Mouse (Mus musculus) olfactory bulb, adult 2 months (tissue): ENCODE data around the gene Zfp738. TPM values are rescaled to one million over a fixed set of nuclear protein-coding genes. Genes with fewer than 3 reads are reported as not detected.
A peak's percentile ranks its signal among the peaks of the same experiment; 100 is the strongest.

ENCODE experiments used
- H3K27ac ChIP-seq: fragments of 200-500 bp; 2 replicates; pipeline ENCODE4 v1.5.1; 2012; ENCODE audit warnings: low read depth, low read length; ENCODE audit not compliant: insufficient read depth
- H3K4me1 ChIP-seq: fragments of 200-500 bp; 2 replicates; pipeline ENCODE4 v1.6.1; 2012; ENCODE audit warnings: low read length; ENCODE audit not compliant: control insufficient read depth, insufficient read depth
- H3K4me3 ChIP-seq: fragments of 200-500 bp; 2 replicates; pipeline ENCODE4 v1.5.1; 2012; ENCODE audit warnings: mild to moderate bottlenecking, low read depth, low read length, moderate library complexity; ENCODE audit not compliant: insufficient read depth
- CTCF ChIP-seq: fragments of 200-500 bp; IDR thresholded peaks from 2 replicates; pipeline ENCODE4 v1.5.1; 2012; ENCODE audit warnings: low read depth, mild to moderate bottlenecking, low read length, moderate library complexity; ENCODE audit not compliant: insufficient read depth
- POLR2A ChIP-seq: fragments of 200-500 bp; IDR thresholded peaks from 2 replicates; pipeline ENCODE4 v1.6.1; 2012; ENCODE audit warnings: mild to moderate bottlenecking, low read depth, low read length, moderate library complexity; ENCODE audit not compliant: insufficient read depth
- WGBS: fragments of 180-500 bp; shearing (Covaris S2); methylation state at CpG from one replicate; pipeline ENCODE4 v1.1.7; 2018; 5-methylcytosine and 5-hydroxymethylcytosine counted together
- polyA plus RNA-seq: library from polyadenylated mRNA; stranded (reverse); fragments of >200 nt; gene quantifications from 2 replicates; pipeline ENCODE4 v1.2.4, GENCODE M21; 2012; ENCODE audit warnings: low replicate concordance; ENCODE audit not compliant: missing spikeins, insufficient read depth, insufficient read length

Zfp738 gene
- polyA plus RNA-seq, 1 experiment = not detected

DNA sequence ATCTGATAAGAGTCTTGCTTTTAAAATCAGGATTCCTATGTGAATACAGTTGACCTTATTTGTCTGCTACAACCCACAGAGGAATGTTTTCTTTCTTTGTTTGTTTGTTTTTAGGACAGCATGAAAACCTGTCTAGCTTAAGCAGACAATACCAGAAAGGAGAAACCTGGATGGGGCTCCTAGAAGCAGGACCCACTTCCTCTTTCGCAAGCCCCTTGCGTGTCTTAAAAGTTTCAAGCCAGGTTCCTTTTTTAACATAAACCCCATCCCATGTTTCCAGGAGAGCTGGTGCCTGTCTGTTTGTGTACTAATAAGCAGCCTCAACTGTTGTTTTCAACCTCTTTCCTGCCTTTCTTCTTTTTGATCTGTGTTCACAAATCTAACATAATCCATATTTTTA, 12.0 kb downstream of the Zfp738 start:
- no peak for TF ChIP-seq CTCF
- TF ChIP-seq POLR2A = no peak
- Histone ChIP-seq H3K27ac (no peak overlapping the region), H3K4me3 (no peak overlapping the region), H3K4me1 (no peaks in the 10 kb centered on the region)
- 93% methylated on average over 2 of the region's 2 CpGs for WGBS

DNA sequence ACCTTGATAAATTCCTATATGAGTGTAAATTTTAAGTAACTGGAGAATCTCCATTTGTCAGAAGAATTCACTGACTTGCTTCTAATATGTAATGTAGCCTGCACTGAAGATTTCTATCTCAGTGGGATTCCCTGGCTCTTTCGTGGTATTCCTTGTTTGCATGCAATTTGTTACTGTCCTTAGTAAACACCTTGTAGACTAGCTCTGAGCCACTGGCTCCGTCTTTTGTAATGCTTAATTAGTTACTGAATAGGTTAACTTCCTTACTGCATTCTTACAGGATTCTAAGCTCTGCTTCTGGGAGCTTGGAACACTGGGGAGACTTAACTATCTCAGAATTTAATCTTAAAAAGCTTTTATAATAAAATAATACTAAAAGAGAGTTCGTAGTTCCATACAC, 34.4 kb downstream of the Zfp738 start:
- Histone ChIP-seq H3K27ac (no peak overlapping the region), H3K4me3 (no peak overlapping the region), H3K4me1 (no peaks in the 10 kb centered on the region)
- no peak for TF ChIP-seq POLR2A
- no peak for TF ChIP-seq CTCF
- WGBS = 17% methylated on average over 3 of the region's 3 CpGs

DNA sequence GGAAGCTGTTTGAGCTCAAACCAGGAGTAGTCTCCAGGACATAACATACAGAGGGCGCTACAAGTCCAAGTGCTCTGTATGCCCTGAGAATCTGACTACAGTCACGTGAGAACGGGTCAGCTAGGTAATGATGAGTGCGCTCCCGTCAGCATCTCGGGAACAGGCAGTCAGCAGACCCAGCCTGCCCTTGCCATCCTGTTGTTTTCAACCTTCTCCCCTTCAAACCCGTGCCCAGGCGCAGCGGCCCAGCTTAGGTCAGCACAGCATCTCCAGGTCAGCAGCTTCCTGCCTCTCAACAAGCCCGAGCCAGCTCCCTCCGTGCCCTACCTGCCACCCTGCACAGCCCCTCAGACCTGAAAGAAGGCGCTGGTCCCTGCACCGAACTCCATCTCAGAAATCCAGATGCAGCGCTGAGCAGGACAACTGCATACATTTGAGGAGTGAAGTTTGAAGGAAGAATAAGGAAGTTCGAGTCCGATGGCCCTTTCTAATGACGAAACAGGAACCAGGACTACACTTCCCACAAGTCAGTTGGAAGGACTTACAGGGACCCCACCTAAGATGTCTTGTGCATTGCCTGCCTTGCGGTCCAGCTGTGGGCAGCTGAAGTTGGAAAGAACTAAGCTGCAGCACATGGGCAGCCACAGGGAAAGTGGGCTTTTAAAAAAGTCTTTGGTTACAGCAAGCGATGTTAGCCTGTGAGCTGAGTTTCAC, 49.4 kb downstream of the Zfp738 start, which contains the start of the genes Gm49345 and Zfp729a:
Gm49345 (minus strand) TSS at position 476 of the 714 bp plus-strand sequence.
Zfp729a (minus strand) TSS at position 498 of the 714 bp plus-strand sequence.
- Histone ChIP-seq H3K4me3 (peak within 1 kb of the TSS; percentile 94), H3K27ac (no peak within 1 kb of the TSS), H3K4me1 (no peaks in the 10 kb centered on the region)
- no peak for TF ChIP-seq POLR2A
- TF ChIP-seq CTCF = no peak
- WGBS = under 1% methylated on average over 19 of the region's 19 CpGs

DNA sequence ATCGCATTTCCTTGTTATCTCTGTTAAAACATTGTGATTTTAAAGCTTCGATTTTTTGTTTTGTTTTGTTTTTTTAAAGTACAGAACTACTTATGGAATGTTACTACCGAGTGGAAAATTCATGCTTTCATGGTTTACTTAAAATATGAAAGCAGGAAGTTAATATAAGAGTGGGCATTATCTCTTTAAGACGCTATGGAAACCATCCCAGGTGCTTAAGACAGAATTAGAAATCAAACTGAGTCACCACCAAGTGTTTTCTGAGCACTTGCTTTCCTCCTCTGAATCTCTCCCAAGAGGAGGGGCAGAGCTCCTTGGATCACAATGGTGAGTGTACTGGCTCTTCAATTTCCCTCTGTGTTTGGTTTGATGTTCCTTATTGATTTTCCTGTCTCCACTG, 76.8 kb downstream of the Zfp738 start:
- no peak overlapping the region for H3K4me3 ChIP-seq
- WGBS = 72% methylated on average over 4 of the region's 4 CpGs
- peaks cover 2% of the 10 kb centered on the region; the same call in 1 of the 2 replicates for H3K4me1 ChIP-seq
- TF ChIP-seq POLR2A (no peak), CTCF (no peak)
- H3K27ac ChIP-seq = no peak overlapping the region

DNA sequence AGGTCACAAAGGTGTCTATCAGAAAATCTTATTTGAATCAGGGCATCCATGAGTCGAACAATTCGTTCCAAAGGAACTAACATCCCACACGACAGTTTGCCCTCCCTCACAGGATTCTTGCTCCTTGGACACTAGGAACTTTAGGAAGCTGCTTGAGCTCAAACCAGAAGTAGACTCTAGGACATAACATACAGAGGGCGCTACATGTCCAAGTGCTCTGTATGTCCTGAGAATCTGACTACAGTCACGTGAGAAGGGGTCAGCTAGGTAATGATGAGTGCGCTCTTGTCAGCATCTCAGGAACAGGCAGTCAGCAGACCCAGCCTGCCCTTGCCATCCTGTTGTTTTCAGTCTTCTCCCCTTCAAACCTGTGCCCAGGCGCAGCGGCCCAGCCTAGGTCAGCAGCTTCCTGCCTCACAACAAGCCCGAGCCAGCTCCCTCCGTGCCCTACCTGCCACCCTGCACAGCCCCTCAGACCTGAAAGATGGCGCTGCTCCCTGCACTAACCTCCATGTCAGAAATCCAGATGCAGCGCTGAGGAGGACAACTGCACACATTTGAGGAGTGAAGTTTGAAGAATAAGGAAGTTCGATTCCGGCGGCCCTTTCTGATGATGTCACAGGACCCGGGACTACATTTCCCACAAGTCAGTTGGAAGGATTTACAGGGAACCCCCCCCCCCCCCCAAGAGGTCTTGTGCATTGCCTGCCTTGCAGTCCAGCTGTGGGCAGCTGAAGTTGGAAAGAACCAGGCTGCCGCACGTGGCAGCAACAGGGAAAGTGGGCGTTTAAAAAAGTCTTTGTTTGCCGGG, 77.6 kb downstream of the Zfp738 start, which contains the start of gene Zfp729b:
Zfp729b (minus strand) TSS at position 642 of the 811 bp plus-strand sequence.
- no peak for TF ChIP-seq POLR2A
- no peak for TF ChIP-seq CTCF
- 1% methylated on average over 20 of the region's 20 CpGs for WGBS
- Histone ChIP-seq H3K4me3 (peak within 1 kb of the TSS; percentile 88), H3K27ac (no peak within 1 kb of the TSS), H3K4me1 (peaks cover 2% of the 10 kb centered on the region; the same call in 1 of the 2 replicates)

Other genes starting within 250 kb of the Zfp738 start
- gene Zfp874a, start 235.4 kb downstream of the Zfp738 start, polyA plus RNA-seq = not detected in 2 replicates
- gene Zfp874b, start 202.8 kb downstream of the Zfp738 start, polyA plus RNA-seq = 211 and 281 TPM in 2 replicates
- gene Zfp58, start 186.5 kb downstream of the Zfp738 start, polyA plus RNA-seq = not detected in 2 replicates
- not detected in 2 replicates for gene Gm26965, start 160.9 kb downstream of the Zfp738 start, polyA plus RNA-seq
- gene Zfp87, start 160.9 kb downstream of the Zfp738 start, polyA plus RNA-seq = not detected in 2 replicates
- gene Zfp748, start 133.2 kb downstream of the Zfp738 start, polyA plus RNA-seq = not detected in 2 replicates
- not detected in 2 replicates for gene Zfp729b, start 77.4 kb downstream of the Zfp738 start, polyA plus RNA-seq
- gene Gm49345, start 49.3 kb downstream of the Zfp738 start, polyA plus RNA-seq = not detected in 2 replicates
- gene Zfp729a, start 49.3 kb downstream of the Zfp738 start, polyA plus RNA-seq = not detected in 2 replicates
- not detected in 2 replicates for gene Zfp65, start 42.1 kb upstream of the Zfp738 start, polyA plus RNA-seq
- not detected in 2 replicates for gene Zfp85, start 68.2 kb upstream of the Zfp738 start, polyA plus RNA-seq
- not detected in 2 replicates for gene Zfp493, start 92.6 kb upstream of the Zfp738 start, polyA plus RNA-seq
- not detected in 2 replicates for gene Zfp273, start 126.7 kb upstream of the Zfp738 start, polyA plus RNA-seq
- gene Gm10037, start 144.0 kb upstream of the Zfp738 start, polyA plus RNA-seq = not detected in 2 replicates
- not detected in 2 replicates for gene BC048507, start 176.3 kb upstream of the Zfp738 start, polyA plus RNA-seq